Mouse (Mus musculus) stomach, embryonic 16.5 days (tissue): Measurements from ENCODE around the gene Ahnak. TPM values are rescaled to one million over a fixed set of nuclear protein-coding genes. Genes with fewer than 3 reads are reported as not detected.

Experiments
- ATAC-seq: fragments of 200-750 bp; cut with Nextera tagmentation; 2 replicates; pipeline ENCODE4 v1.8.0; 2017; ENCODE audit warnings: moderate number of reproducible peaks, moderate TSS enrichment; ENCODE audit not compliant: insufficient read depth, low FRiP score
- H3K27ac ChIP-seq: fragments of 300-500 bp; sonication (generic); 2 replicates; pipeline ENCODE4 v1.5.1; 2014; ENCODE audit warnings: low read length
- H3K27me3 ChIP-seq: fragments of 300-500 bp; sonication (generic); 2 replicates; pipeline ENCODE4 v1.6.1; 2014; ENCODE audit warnings: low read length, control low read depth, mixed read lengths; ENCODE audit not compliant: control insufficient read depth, insufficient read depth
- H3K36me3 ChIP-seq: fragments of 300-500 bp; sonication (generic); 2 replicates; pipeline ENCODE4 v1.6.1; 2014; ENCODE audit warnings: low read length; ENCODE audit not compliant: control insufficient read depth, insufficient read depth
- H3K4me1 ChIP-seq: fragments of 300-500 bp; sonication (generic); 2 replicates; pipeline ENCODE4 v1.6.1; 2014; ENCODE audit warnings: low read length, control low read depth, mixed read lengths; ENCODE audit not compliant: control insufficient read depth, insufficient read depth
- H3K4me2 ChIP-seq: fragments of 300-500 bp; sonication (generic); 2 replicates; pipeline ENCODE4 v1.6.1; 2014; ENCODE audit warnings: low read depth, low read length, mixed read lengths
- H3K4me3 ChIP-seq: fragments of 300-500 bp; sonication (generic); replicated peaks from 2 replicates; pipeline ENCODE4 v1.5.1; 2014; ENCODE audit warnings: mild to moderate bottlenecking, low read length
- H3K9ac ChIP-seq: fragments of 300-500 bp; sonication (generic); 2 replicates; pipeline ENCODE4 v1.6.1; 2014; ENCODE audit warnings: low read length
- H3K9me3 ChIP-seq: fragments of 300-500 bp; sonication (generic); replicated peaks from 2 replicates; pipeline ENCODE4 v1.6.1; 2016; ENCODE audit warnings: low read length, control low read depth; ENCODE audit not compliant: control insufficient read depth
- WGBS: fragments of 180-500 bp; shearing (Covaris S2); extraction: QIAGEN DNeasy Blood & Tissue Kit; methylation state at CpG from one replicate; pipeline ENCODE4 v1.1.7; 2014; 5-methylcytosine and 5-hydroxymethylcytosine counted together
- polyA plus RNA-seq: library from polyadenylated mRNA; unstranded; fragments of >200 nt; fragmentation: Nextera tagmentation; extraction: Ambion mirVana; gene quantifications from 2 replicates; pipeline ENCODE4 v1.2.1, GENCODE M21; 2015

Gene Ahnak
- polyA plus RNA-seq, 1 experiment from 2014 or later, result 46.4 TPM

DNA sequence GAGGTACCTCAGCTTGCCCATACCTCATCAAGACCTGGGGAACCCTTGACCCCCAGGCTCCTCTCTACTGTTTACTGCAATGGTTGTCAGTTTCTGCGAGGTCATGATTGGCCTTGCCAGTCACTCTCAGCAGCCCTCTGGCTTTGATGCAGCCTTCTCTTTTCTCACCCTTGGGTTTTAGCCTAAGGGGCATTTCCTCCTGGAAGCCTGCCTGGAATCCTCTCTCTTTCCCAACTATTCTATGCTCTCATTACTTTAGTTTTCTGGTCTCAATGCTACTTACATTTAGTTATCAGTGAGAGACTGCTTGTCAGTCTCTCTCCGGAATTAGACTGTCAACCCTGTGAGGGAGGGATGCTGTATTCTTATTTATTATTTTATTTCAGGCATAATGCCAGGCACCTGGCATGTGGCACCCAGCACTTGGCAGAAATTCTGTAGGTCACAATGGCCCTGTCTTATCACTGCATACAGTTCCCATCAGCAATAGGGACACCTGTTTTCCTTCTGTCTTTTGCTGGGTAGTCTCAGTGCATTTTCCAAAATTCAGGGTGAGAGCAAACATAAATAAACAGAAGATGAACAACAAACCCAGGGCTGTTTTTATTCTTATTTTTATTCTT lies 40.7 kb downstream of the Ahnak start:
- no peaks in the 10 kb centered on the region for H3K27me3 ChIP-seq
- H3K9me3 ChIP-seq, result no peaks in the 10 kb centered on the region
- no peak overlapping the region for H3K27ac ChIP-seq
- 70% methylated on average over 2 of the region's 2 CpGs for WGBS
- ATAC-seq, result no peak
- H3K9ac ChIP-seq, result no peak overlapping the region
- H3K4me1 ChIP-seq, result peaks cover 15% of the 10 kb centered on the region; the same call in 1 of the 2 replicates
- H3K4me2 ChIP-seq, result no peak overlapping the region
- H3K36me3 ChIP-seq, result no peaks in the 10 kb centered on the region
- no peak overlapping the region for H3K4me3 ChIP-seq

DNA sequence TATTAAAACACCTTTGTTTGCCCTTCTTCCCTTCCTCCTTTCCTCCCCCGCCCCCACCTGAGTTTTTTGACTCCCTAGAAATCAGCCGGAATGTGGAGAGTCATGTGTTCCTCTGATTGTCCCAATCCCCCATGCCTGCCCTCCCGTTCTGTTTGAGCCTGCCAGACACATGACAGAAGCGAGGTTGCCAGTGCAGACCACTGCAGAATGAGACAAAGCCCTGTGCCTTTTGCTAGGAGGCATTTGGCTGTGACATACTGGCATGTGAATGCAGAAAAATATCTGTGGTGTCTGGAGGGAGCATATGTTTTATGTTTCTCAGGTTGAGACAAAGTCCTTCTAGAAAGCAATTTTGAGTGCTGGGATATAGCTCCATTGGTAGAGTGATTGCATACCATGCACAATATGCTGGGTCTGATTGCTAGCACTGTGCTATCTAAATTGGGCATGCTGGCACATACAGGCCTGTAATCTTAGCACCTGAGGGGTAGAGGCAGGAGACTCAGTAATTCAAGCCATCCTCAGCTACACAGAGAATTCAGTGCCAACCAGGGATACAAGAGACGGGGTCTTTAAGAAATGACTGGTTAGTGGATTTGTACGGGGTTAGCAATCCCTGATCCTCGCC lies 43.5 kb downstream of the Ahnak start:
- 62% methylated on average over 7 of the region's 7 CpGs for WGBS
- H3K27ac ChIP-seq, result peak overlapping the region; percentile 69
- ATAC-seq, result no peak

DNA sequence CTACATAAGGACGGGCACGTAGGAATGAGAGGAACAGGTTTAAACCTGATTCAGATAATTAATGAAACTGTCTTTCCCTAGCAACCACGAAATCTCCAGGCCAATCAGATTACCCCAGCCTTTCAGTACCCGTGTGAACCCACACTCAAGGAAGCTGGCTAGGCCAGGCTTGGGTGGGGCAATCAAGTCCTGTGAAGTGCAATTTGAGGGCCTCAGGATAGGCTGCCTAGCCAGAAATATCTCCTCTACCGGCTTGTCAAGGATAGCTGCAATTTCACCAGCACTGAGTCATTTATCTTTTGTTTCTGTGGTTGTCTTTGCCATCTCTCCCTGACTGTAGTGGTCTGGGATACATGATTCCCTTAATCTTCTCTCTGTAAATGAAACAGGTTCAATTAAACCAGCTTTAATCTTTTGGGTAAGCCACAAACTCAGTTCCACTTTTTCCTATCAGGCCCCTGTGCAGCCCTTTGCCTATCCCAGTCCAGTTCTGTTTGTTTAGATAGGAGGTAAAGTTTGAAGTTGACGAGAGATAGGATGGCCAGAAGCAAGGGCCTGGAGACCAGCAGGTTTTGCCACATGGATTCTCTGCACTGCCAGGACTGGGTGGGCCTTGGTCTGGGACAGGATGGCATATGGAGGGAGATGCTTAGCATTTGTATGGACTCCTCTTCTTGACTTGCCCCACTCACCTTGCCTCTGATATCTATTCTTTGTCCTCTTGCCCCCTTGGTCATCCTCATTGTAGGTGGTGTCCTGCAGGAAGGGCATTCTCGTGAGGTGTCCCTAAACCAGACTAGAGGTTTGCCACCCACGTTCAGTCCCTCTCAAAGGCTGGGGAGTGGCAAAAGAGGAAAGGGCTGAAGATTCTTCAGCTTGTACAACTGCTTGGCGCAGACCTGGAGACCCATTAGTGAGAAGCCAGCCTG lies 44.6 kb downstream of the Ahnak start:
- H3K36me3 ChIP-seq, result no peaks in the 10 kb centered on the region
- H3K4me2 ChIP-seq, result no peak overlapping the region
- H3K27ac ChIP-seq, result peak overlapping the region; percentile 69
- 46% methylated on average over 9 of the region's 9 CpGs for WGBS
- H3K4me1 ChIP-seq, result 0 out of 2 replicates have a peak, but pooled peaks cover 4% of the 10 kb centered on the region
- H3K9me3 ChIP-seq, result no peaks in the 10 kb centered on the region
- H3K9ac ChIP-seq, result no peak overlapping the region
- no peak overlapping the region for H3K4me3 ChIP-seq
- H3K27me3 ChIP-seq, result no peaks in the 10 kb centered on the region
- peak; percentile 90 for ATAC-seq

More for the DNA sequence above, 43.5 kb downstream of the Ahnak start:
- H3K9ac ChIP-seq, result no peak overlapping the region
- 0 out of 2 replicates have a peak, but pooled peaks cover 9% of the 10 kb centered on the region for H3K4me1 ChIP-seq
- no peak overlapping the region for H3K4me3 ChIP-seq
- no peak overlapping the region for H3K4me2 ChIP-seq
- no peaks in the 10 kb centered on the region for H3K36me3 ChIP-seq
- H3K27me3 ChIP-seq, result no peaks in the 10 kb centered on the region
- no peaks in the 10 kb centered on the region for H3K9me3 ChIP-seq

DNA sequence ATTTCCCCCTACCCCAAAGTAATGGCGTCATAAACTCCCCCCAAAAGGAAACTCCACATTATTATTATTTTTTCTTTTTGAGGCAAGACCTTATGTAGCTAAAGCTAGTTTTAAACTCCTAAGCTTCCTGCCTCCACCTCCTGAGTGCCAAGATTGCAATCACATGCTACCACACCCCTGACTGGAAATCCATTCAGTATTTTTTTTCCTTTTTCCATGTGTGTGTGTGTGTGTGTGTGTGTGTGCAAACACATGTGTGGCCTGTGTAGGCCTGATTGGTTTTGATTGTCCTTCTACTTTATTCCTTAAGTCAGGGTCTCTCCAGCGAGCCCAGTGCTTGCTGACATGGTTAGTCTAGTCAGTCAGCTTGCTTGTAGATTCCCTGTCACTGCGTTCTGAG lies 45.4 kb downstream of the Ahnak start:
- Histone ChIP-seq H3K9me3 (no peaks in the 10 kb centered on the region), H3K36me3 (no peaks in the 10 kb centered on the region), H3K4me3 (no peak overlapping the region), H3K27ac (peak overlapping the region; percentile 68), H3K27me3 (no peaks in the 10 kb centered on the region), H3K4me2 (no peak overlapping the region), H3K9ac (no peak overlapping the region), H3K4me1 (0 out of 2 replicates have a peak, but pooled peaks cover 5% of the 10 kb centered on the region)
- 83% methylated on average over 3 of the region's 3 CpGs for WGBS
- ATAC-seq, result no peak

DNA sequence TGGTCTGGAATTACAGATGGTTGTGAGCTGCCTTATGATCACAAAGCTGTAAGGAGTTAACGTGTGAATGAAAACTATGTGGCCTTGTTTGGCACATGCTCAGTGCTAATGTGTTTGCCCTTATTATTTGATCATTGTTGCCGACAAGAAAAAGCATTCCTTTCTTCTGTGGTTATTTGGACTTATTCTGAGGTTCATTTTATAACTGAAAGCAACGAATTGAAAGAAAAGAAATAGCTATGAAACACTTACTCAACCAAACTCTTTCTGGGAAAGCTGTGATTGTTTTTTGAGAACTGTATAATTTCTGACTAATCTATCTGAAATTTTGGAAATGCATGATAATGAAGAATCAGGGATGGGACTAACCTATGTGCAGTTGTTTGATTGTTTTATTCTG lies 46.0 kb downstream of the Ahnak start:
- H3K9me3 ChIP-seq, result no peaks in the 10 kb centered on the region
- H3K4me2 ChIP-seq, result no peak overlapping the region
- H3K27me3 ChIP-seq, result no peaks in the 10 kb centered on the region
- H3K4me3 ChIP-seq, result no peak overlapping the region
- H3K27ac ChIP-seq, result peak overlapping the region; percentile 68
- no peaks in the 10 kb centered on the region for H3K36me3 ChIP-seq
- ATAC-seq, result no peak
- 0 out of 2 replicates have a peak, but pooled peaks cover 9% of the 10 kb centered on the region for H3K4me1 ChIP-seq
- WGBS, result 47% methylated on average over 3 of the region's 3 CpGs
- H3K9ac ChIP-seq, result no peak overlapping the region

DNA sequence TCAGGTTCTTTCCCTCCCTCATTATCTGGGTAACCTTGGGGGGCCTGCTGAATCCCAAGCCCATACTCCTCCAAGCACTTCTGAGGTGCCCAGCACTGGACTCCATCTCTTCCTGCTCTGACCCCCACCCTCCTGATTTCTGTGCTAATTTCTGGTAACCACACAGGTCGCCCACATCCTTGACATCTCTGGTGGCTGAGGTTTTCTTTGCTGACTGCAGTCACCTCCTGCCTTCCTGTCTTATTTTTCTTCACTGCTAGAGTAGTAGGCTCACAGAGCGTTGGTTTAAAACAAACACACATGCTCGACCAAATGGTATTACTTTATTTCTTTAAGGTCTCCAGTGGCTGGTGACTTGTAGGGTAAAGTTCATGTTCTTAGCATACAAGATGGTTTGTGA lies 49.1 kb downstream of the Ahnak start:
- Histone ChIP-seq H3K4me2 (no peak overlapping the region), H3K9ac (no peak overlapping the region), H3K4me1 (0 out of 2 replicates have a peak, but pooled peaks cover 9% of the 10 kb centered on the region), H3K27me3 (no peaks in the 10 kb centered on the region), H3K27ac (no peak overlapping the region), H3K4me3 (no peak overlapping the region), H3K36me3 (no peaks in the 10 kb centered on the region), H3K9me3 (no peaks in the 10 kb centered on the region)
- 63% methylated on average over 3 of the region's 3 CpGs for WGBS
- ATAC-seq, result no peak

DNA sequence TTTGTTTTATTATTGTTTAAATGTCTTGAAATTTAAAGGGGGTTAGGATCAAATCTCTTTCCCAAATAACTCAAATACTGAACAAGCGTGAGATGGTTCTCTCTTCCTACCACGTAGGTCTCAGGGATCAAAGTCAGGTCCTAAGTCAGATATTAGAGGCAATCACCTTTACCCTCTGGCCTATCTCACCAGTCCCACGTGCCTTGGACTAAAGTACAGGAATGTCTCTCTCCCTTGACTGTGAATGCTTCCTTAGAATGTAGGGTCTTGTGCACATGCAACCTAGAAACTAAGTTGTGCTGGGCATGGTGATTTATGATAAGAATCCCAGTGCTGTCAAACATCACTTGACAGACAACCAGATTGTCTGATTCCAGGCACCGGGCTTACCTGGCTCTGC lies 50.2 kb downstream of the Ahnak start:
- Histone ChIP-seq H3K27me3 (no peaks in the 10 kb centered on the region), H3K4me3 (no peak overlapping the region), H3K27ac (peak overlapping the region; percentile 5; the same call in 1 of the 2 replicates), H3K36me3 (no peaks in the 10 kb centered on the region), H3K9ac (no peak overlapping the region), H3K4me1 (0 out of 2 replicates have a peak, but pooled peaks cover 5% of the 10 kb centered on the region), H3K9me3 (no peaks in the 10 kb centered on the region), H3K4me2 (no peak overlapping the region)
- 64% methylated on average over 4 of the region's 4 CpGs for WGBS
- no peak for ATAC-seq

DNA sequence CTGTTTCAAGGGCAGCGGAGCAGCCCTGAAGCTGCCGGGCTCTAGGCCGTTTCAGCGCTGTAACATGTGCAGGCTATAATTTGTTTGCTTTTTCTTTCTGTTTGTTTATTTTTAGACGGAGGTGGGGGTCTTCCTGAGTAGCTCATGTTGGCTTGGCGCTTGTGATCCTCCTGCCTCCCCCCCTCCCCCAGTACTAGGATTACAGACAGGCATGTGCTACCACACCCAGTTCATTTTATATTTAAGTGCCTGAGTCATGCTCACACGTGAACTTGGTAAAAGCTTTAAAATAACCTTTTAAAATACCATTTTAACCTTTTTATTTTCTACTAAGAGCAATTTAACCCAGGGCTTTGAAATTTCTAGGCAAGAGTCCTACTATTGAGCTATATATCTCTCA lies 50.8 kb downstream of the Ahnak start:
- ATAC-seq, result no peak
- Histone ChIP-seq H3K9me3 (no peaks in the 10 kb centered on the region), H3K9ac (no peak overlapping the region), H3K27me3 (no peaks in the 10 kb centered on the region), H3K4me1 (0 out of 2 replicates have a peak, but pooled peaks cover 5% of the 10 kb centered on the region), H3K36me3 (no peaks in the 10 kb centered on the region), H3K27ac (peak overlapping the region; percentile 5; the same call in 1 of the 2 replicates), H3K4me3 (no peak overlapping the region), H3K4me2 (0 out of 2 replicates have a peak overlapping the region, but pooled peaks have one; percentile 13)
- 30% methylated on average over 7 of the region's 7 CpGs for WGBS
